Mouse (Mus musculus) testis, adult 2 months (tissue): Measurements from ENCODE around the gene Gm9844.

Experiments used
- CTCF ChIP-seq: fragments of 200-500 bp; IDR thresholded peaks from 2 replicates; pipeline ENCODE4 v1.5.1; 2012; ENCODE audit warnings: low read depth, mild to moderate bottlenecking, inconsistent platforms, low read length, moderate library complexity; ENCODE audit not compliant: control insufficient read depth, insufficient read depth, insufficient replicate concordance
- POLR2A ChIP-seq: fragments of 200-500 bp; IDR thresholded peaks from 2 replicates; pipeline ENCODE4 v1.6.1; 2012; ENCODE audit warnings: low read depth, mild to moderate bottlenecking, inconsistent platforms, low read length, moderate library complexity; ENCODE audit not compliant: control insufficient read depth

- TF ChIP-seq POLR2A (no peak), CTCF (no peak)
Measured at GRCm38 (mm10) chr7:24886308-24886633, 24.3 kb downstream of the Gm9844 start.
